Mouse (Mus musculus) ES-E14 (cell line): Measurements from ENCODE around the gene Mars2.

Source experiments
- CHD2 ChIP-seq: IDR thresholded peaks from 2 replicates; pipeline ENCODE4 v1.6.1; 2014; ENCODE audit warnings: mild to moderate bottlenecking, low read depth, low read length, inconsistent platforms
- HCFC1 ChIP-seq: IDR thresholded peaks from 2 replicates; pipeline ENCODE4 v1.6.1; 2012; ENCODE audit warnings: low read length, inconsistent platforms, borderline replicate concordance; ENCODE audit not compliant: insufficient read depth
- MAFK ChIP-seq: IDR thresholded peaks from 2 replicates; pipeline ENCODE4 v1.6.1; 2014; ENCODE audit warnings: mild to moderate bottlenecking, low read depth, low read length, inconsistent platforms; ENCODE audit not compliant: insufficient read depth
- ZC3H11A ChIP-seq: IDR thresholded peaks from 2 replicates; pipeline ENCODE4 v1.6.1; 2012; ENCODE audit warnings: low read depth, mild to moderate bottlenecking, inconsistent platforms, low read length, borderline replicate concordance

- TF ChIP-seq ZC3H11A (no peak), HCFC1 (no peak), CHD2 (no peak), MAFK (no peak)
Observed at GRCm38 (mm10) chr1:55208500-55209140, 28.4 kb upstream of the Mars2 start.
